Mouse (Mus musculus) midbrain, embryonic 14.5 days (tissue): ENCODE results near the gene C530008M17Rik. TPM values are rescaled to one million over a fixed set of nuclear protein-coding genes. Genes with fewer than 3 reads are reported as not detected.
A peak's percentile ranks its signal among the peaks of the same experiment; 100 is the strongest.

Source experiments
- ATAC-seq: fragments of 200-750 bp; cut with Nextera tagmentation; 2 replicates; pipeline ENCODE4 v1.8.0; 2017; ENCODE audit warnings: moderate number of reproducible peaks, moderate library complexity; ENCODE audit not compliant: low FRiP score, low TSS enrichment
- DNase-seq: peaks from one replicate; pipeline ENCODE4 v3.0.0-alpha.2; 2015
- H3K27ac ChIP-seq: fragments of 300-500 bp; sonication (generic); replicated peaks from 2 replicates; pipeline ENCODE4 v1.5.1; 2014; ENCODE audit warnings: mild to moderate bottlenecking, low read depth, low read length, moderate library complexity
- H3K27me3 ChIP-seq: fragments of 300-500 bp; sonication (generic); 2 replicates; pipeline ENCODE4 v1.6.1; 2014; ENCODE audit warnings: low read length, control low read depth, mixed read lengths; ENCODE audit not compliant: control insufficient read depth, insufficient read depth
- H3K36me3 ChIP-seq: fragments of 300-500 bp; sonication (generic); 2 replicates; pipeline ENCODE4 v1.6.1; 2014; ENCODE audit warnings: low read length, control low read depth; ENCODE audit not compliant: control insufficient read depth, insufficient read depth
- H3K4me1 ChIP-seq: fragments of 300-500 bp; sonication (generic); 2 replicates; pipeline ENCODE4 v1.6.1; 2014; ENCODE audit warnings: mild to moderate bottlenecking, antibody characterized with exemption, low read length, control low read depth; ENCODE audit not compliant: control insufficient read depth, insufficient read depth
- H3K4me2 ChIP-seq: fragments of 300-500 bp; sonication (generic); 2 replicates; pipeline ENCODE4 v1.6.1; 2014; ENCODE audit warnings: mild to moderate bottlenecking, low read length, moderate library complexity
- H3K4me3 ChIP-seq: fragments of 300-500 bp; sonication (generic); replicated peaks from 2 replicates; pipeline ENCODE4 v1.5.1; 2014; ENCODE audit warnings: low read depth, low read length
- H3K9ac ChIP-seq: fragments of 300-500 bp; sonication (generic); replicated peaks from 2 replicates; pipeline ENCODE4 v1.6.1; 2014; ENCODE audit warnings: mild to moderate bottlenecking, low read length, moderate library complexity
- H3K9me3 ChIP-seq: fragments of 300-500 bp; sonication (generic); 2 replicates; pipeline ENCODE4 v1.6.1; 2016; ENCODE audit warnings: low read length, control low read depth, mixed read lengths; ENCODE audit not compliant: control insufficient read depth
- WGBS: fragments of 180-500 bp; shearing (Covaris S2); extraction: QIAGEN DNeasy Blood & Tissue Kit; methylation state at CpG from one replicate; pipeline ENCODE4 v1.1.7; 2014; 5-methylcytosine and 5-hydroxymethylcytosine counted together
- polyA plus RNA-seq: library from polyadenylated mRNA; unstranded; fragments of >200 nt; fragmentation: Nextera tagmentation; extraction: Ambion mirVana; gene quantifications from 2 replicates; pipeline ENCODE4 v1.2.1, GENCODE M21; 2014

Gene C530008M17Rik
- polyA plus RNA-seq, 1 experiment from 2014 or later, result 60.0 TPM

DNA sequence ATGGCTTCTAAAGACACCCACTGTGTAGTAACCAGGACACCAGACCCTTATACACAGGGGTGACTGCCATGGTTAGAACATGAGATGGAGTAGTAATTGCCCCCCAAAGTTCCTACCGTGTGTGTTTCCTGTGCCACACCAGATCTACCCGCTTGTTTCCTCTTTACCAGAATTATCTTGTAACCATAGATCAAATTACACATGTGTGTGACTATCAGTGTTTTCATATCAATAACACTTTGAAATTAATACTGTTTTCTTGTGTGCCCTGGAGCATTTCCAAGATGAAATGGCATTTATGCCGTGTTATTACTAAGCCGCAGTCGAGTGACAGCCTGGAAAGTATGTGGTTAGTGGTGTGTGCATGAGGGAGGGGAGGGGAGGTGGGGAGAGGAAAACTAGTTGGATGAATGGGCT is 33.9 kb downstream of the C530008M17Rik start:
- H3K9ac ChIP-seq, result no peak overlapping the region
- 77% methylated on average over 5 of the region's 5 CpGs for WGBS

GRCm38 (mm10) chr5:76691251-76691650 is 34.9 kb downstream of the C530008M17Rik start:
- no peak overlapping the region for H3K9ac ChIP-seq
- WGBS, result 90% methylated on average over 5 of the region's 5 CpGs
- no peaks in the 10 kb centered on the region for H3K36me3 ChIP-seq
- no peaks in the 10 kb centered on the region for H3K27me3 ChIP-seq
- ATAC-seq, result no peak
- H3K27ac ChIP-seq, result no peak overlapping the region
- no peak overlapping the region for H3K4me2 ChIP-seq
- H3K4me3 ChIP-seq, result no peak overlapping the region
- no peaks in the 10 kb centered on the region for H3K9me3 ChIP-seq
- H3K4me1 ChIP-seq, result no peaks in the 10 kb centered on the region
- no peak for DNase-seq

More for the DNA sequence above, 33.9 kb downstream of the C530008M17Rik start:
- DNase-seq, result no peak
- Histone ChIP-seq H3K9me3 (no peaks in the 10 kb centered on the region), H3K4me1 (no peaks in the 10 kb centered on the region), H3K27ac (no peak overlapping the region), H3K4me2 (no peak overlapping the region), H3K36me3 (no peaks in the 10 kb centered on the region), H3K27me3 (no peaks in the 10 kb centered on the region), H3K4me3 (no peak overlapping the region)
- ATAC-seq, result no peak

DNA sequence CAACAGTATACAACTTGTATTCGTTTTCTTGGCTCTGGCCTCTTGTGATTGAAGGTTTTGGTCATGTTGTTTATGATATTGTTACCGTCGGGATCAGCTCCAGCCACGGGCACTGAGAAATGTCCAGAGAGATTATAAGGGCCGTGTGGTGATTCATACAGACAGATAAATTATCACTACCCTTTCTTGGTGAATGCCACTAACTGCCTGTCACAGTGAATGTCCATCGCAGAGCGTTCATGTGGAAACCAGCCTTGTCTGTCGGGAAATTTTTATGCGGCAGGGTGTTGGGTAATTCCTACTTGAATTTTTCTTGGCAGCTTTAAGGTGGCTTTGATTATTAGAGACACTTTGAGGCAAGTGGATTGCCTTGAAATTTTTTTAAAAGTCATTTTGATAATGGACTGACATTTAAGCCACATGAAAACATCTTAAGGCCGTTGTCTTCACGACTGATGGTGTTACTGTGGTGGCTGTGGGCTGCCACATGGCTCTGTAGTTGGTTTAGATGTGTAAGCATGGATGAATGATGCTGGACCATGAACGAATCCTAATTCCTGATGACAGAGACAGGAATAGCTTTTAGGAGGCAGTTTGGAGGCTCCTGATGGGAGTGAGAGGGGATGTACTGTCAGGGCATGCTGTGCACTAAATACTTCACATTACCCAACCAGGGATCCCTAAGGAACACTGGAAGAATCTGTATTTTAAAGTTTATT is 35.6 kb downstream of the C530008M17Rik start:
- H3K4me2 ChIP-seq, result no peak overlapping the region
- no peak overlapping the region for H3K27ac ChIP-seq
- no peak overlapping the region for H3K9ac ChIP-seq
- no peaks in the 10 kb centered on the region for H3K36me3 ChIP-seq
- 71% methylated on average over 12 of the region's 12 CpGs for WGBS
- H3K27me3 ChIP-seq, result no peaks in the 10 kb centered on the region
- H3K4me1 ChIP-seq, result no peaks in the 10 kb centered on the region
- ATAC-seq (no peak), DNase-seq (no peak)
- H3K4me3 ChIP-seq, result no peak overlapping the region
- H3K9me3 ChIP-seq, result no peaks in the 10 kb centered on the region

GRCm38 (mm10) chr5:76697536-76697935 is 41.2 kb downstream of the C530008M17Rik start:
- WGBS, result 44% methylated on average over 7 of the region's 7 CpGs
- H3K4me3 ChIP-seq, result no peak overlapping the region
- no peaks in the 10 kb centered on the region for H3K9me3 ChIP-seq
- H3K36me3 ChIP-seq, result no peaks in the 10 kb centered on the region
- peaks cover 23% of the 10 kb centered on the region for H3K4me1 ChIP-seq
- H3K27me3 ChIP-seq, result no peaks in the 10 kb centered on the region
- ATAC-seq, result no peak
- no peak overlapping the region for H3K9ac ChIP-seq
- no peak for DNase-seq
- H3K4me2 ChIP-seq, result no peak overlapping the region
- peak overlapping the region; percentile 37; the same call in 1 of the 2 replicates for H3K27ac ChIP-seq

- H3K9ac ChIP-seq, result no peak overlapping the region
- no peaks in the 10 kb centered on the region for H3K36me3 ChIP-seq
- H3K9me3 ChIP-seq, result no peaks in the 10 kb centered on the region
- ATAC-seq (no peak), DNase-seq (peak; percentile 48)
- no peak overlapping the region for H3K4me3 ChIP-seq
- WGBS, result under 1% methylated on average over 2 of the region's 2 CpGs
- H3K4me1 ChIP-seq, result peaks cover 29% of the 10 kb centered on the region
- no peak overlapping the region for H3K27ac ChIP-seq
- no peaks in the 10 kb centered on the region for H3K27me3 ChIP-seq
- no peak overlapping the region for H3K4me2 ChIP-seq
Measured at GRCm38 (mm10) chr5:76698187-76698586, 41.9 kb downstream of the C530008M17Rik start.

DNA sequence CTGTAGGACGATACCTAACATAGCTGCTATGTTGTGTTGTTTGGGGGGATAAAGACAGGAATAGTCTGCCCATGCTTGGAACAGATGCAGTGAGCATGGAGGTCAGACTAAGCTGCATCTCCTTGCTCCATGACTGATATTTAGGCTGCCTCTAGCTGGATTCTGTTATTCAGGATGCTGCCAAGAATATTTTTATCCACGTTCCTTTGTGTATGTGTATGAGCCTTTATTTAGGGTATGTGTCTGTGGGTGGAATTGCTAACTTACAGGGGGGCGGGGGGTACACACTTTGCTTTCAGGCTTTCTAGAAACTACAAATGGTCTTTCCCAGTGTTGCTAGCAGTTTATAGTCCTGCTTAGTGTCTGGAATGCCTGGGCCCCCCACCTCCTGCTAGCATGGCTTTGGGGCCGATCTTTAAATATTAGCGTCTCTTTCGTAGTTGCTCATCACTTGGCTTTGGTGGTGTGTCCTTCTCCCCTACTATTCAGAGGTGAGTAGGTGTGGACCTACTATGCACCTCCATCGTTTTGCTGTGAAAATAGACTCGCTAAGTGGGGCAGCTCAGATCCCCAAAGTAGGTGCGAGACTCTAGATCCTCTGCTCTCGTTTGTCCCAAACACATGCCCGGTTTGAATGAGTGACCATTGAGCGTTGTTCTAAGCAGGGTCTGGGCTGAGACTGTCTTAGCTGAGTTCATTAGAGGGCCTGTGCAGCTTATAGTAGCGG is 45.0 kb downstream of the C530008M17Rik start:
- Histone ChIP-seq H3K4me3 (no peak overlapping the region), H3K27me3 (no peaks in the 10 kb centered on the region), H3K36me3 (no peaks in the 10 kb centered on the region), H3K9me3 (no peaks in the 10 kb centered on the region), H3K4me2 (no peak overlapping the region), H3K4me1 (peaks cover 29% of the 10 kb centered on the region), H3K9ac (no peak overlapping the region), H3K27ac (peak overlapping the region; percentile 37; the same call in 1 of the 2 replicates)
- WGBS, result 79% methylated on average over 13 of the region's 13 CpGs
- ATAC-seq (no peak), DNase-seq (no peak)

GRCm38 (mm10) chr5:76702104-76702503 is 45.8 kb downstream of the C530008M17Rik start:
- H3K27me3 ChIP-seq, result no peaks in the 10 kb centered on the region
- no peak overlapping the region for H3K4me3 ChIP-seq
- no peak overlapping the region for H3K4me2 ChIP-seq
- H3K27ac ChIP-seq, result peak overlapping the region; percentile 37; the same call in 1 of the 2 replicates
- DNase-seq (peak; percentile 42), ATAC-seq (no peak)
- H3K4me1 ChIP-seq, result peaks cover 28% of the 10 kb centered on the region
- no peaks in the 10 kb centered on the region for H3K9me3 ChIP-seq
- H3K36me3 ChIP-seq, result no peaks in the 10 kb centered on the region
- 33% methylated on average over 9 of the region's 9 CpGs for WGBS
- 0 out of 2 replicates have a peak overlapping the region, but pooled peaks have one; percentile 6 for H3K9ac ChIP-seq

DNA sequence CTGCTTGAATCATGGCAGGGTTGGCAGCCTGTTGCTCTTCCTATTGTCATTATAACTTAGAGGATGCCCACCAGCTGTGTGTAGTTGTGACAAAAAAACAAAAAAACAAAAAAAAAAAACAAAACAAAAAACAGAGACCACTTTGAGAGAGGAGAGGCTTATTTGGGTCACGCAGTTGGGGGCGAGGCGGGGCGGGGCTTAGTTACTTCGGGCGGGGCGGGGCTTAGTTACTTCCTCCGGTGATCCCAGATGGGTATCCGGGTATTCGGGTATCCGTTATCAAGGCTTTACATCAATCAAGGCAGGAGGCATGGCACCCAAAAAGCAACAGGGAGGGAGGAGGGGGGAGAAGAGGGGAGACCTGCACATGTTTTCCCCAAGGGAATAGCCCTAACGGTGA is 46.3 kb downstream of the C530008M17Rik start:
- H3K9ac ChIP-seq, result no peak overlapping the region
- DNase-seq (no peak), ATAC-seq (no peak)
- peak overlapping the region; percentile 20; the same call in 1 of the 2 replicates for H3K27ac ChIP-seq
- 18% methylated on average over 12 of the region's 12 CpGs for WGBS
- H3K4me1 ChIP-seq, result peaks cover 23% of the 10 kb centered on the region
- H3K4me3 ChIP-seq, result no peak overlapping the region
- no peaks in the 10 kb centered on the region for H3K9me3 ChIP-seq
- H3K36me3 ChIP-seq, result no peaks in the 10 kb centered on the region
- peak overlapping the region; percentile 21; the same call in 1 of the 2 replicates for H3K4me2 ChIP-seq
- H3K27me3 ChIP-seq, result no peaks in the 10 kb centered on the region
